Mouse (Mus musculus): ENCODE data around the gene Nudt8. TPM values are rescaled to one million over a fixed set of nuclear protein-coding genes. Genes with fewer than 3 reads are reported as not detected.

Gene Nudt8
- polyA plus RNA-seq, 1 experiment from 2014 or later: 48.8 TPM

- no peak overlapping the region for H3K9ac ChIP-seq (ENCODE audit: low read depth, low read length)
- peak overlapping the region; percentile 71 for H3K4me3 ChIP-seq (ENCODE audit: low read depth, low read length)
- 79% methylated on average over 9 of the region's 9 CpGs for WGBS (ENCODE audit: insufficient replicate concordance)
Measured at GRCm38 (mm10) chr19:3999121-3999730, 1.2 kb upstream of the Nudt8 start.

GRCm38 (mm10) chr19:4000949-4001525 lies 657 bp downstream of the Nudt8 start:
- H3K4me2 ChIP-seq: peak overlapping the region; percentile 89
- H3K27me3 ChIP-seq (ENCODE audit: control insufficient read depth, insufficient read depth, low read length): no peaks in the 10 kb centered on the region
- peak overlapping the region; percentile 89 for H3K9ac ChIP-seq (ENCODE audit: low read depth, low read length)
- 17% methylated on average over 17 of the region's 17 CpGs for WGBS (ENCODE audit: insufficient replicate concordance)
- peak overlapping the region; percentile 71 for H3K4me3 ChIP-seq (ENCODE audit: low read depth, low read length)
- ATAC-seq (replicated peaks; ENCODE audit: insufficient number of reproducible peaks, low FRiP score, low TSS enrichment): no peak
- peaks cover 5% of the 10 kb centered on the region for H3K36me3 ChIP-seq (ENCODE audit: control insufficient read depth, insufficient read depth, low read length)
- peaks cover 41% of the 10 kb centered on the region for H3K4me1 ChIP-seq (ENCODE audit: control insufficient read depth, insufficient read depth, low read length)
- no peaks in the 10 kb centered on the region for H3K9me3 ChIP-seq (replicated peaks; ENCODE audit: control insufficient read depth, low read length)
- peak overlapping the region; percentile 99 for H3K27ac ChIP-seq (ENCODE audit: low read depth, low read length)

More at GRCm38 (mm10) chr19:3999121-3999730, 1.2 kb upstream of the Nudt8 start:
- ATAC-seq (replicated peaks; ENCODE audit: insufficient number of reproducible peaks, low FRiP score, low TSS enrichment): no peak
- Histone ChIP-seq H3K36me3 (ENCODE audit: control insufficient read depth, insufficient read depth, low read length) (no peaks in the 10 kb centered on the region), H3K4me1 (ENCODE audit: control insufficient read depth, insufficient read depth, low read length) (peaks cover 28% of the 10 kb centered on the region), H3K4me2 (peak overlapping the region; percentile 89), H3K9me3 (replicated peaks; ENCODE audit: control insufficient read depth, low read length) (no peaks in the 10 kb centered on the region), H3K27me3 (ENCODE audit: control insufficient read depth, insufficient read depth, low read length) (no peaks in the 10 kb centered on the region), H3K27ac (ENCODE audit: low read depth, low read length) (no peak overlapping the region; the same call in 1 of the 2 replicates)

GRCm38 (mm10) chr19:4001752-4002151 lies 1.4 kb downstream of the Nudt8 start:
- no peak overlapping the region for H3K4me3 ChIP-seq (ENCODE audit: low read depth, low read length)

DNA sequence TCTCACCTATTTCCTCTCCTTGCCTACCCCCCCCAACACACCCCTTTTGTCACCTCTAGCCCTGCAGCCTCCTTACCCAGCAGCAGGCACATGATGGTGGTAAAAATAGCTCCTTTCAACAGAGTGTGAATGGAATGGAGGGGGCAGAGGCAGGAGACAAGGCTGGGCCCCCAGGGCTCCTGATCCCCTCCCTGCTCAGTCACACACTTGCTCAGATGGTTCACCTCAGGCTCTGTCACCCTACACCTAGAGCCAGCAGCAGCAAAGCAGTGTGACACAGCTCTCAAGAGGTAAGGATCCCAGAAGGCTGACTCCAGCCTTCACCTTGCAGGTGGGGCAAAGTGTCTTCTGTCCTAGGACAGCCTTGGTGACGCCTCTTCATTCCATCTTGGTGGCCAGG lies 2.7 kb downstream of the Nudt8 start, which contains the start of gene Doc2g:
Gene Doc2g, plus strand, starts transcription at position 202 of the 400 bp plus-strand sequence.
- H3K9ac ChIP-seq (ENCODE audit: low read depth, low read length): peak within 1 kb of the TSS; percentile 58
- H3K4me3 ChIP-seq (ENCODE audit: low read depth, low read length): peak within 1 kb of the TSS; percentile 19
- ATAC-seq (replicated peaks; ENCODE audit: insufficient number of reproducible peaks, low FRiP score, low TSS enrichment): peak; percentile 23; the same call in 1 of the 2 replicates
- peaks cover 22% of the 10 kb centered on the region for H3K36me3 ChIP-seq (ENCODE audit: control insufficient read depth, insufficient read depth, low read length)
- 53% methylated on average over 1 of the region's 1 CpGs for WGBS (ENCODE audit: insufficient replicate concordance)
- H3K4me2 ChIP-seq: peak within 1 kb of the TSS; percentile 55
- H3K9me3 ChIP-seq (replicated peaks; ENCODE audit: control insufficient read depth, low read length): no peaks in the 10 kb centered on the region
- no peaks in the 10 kb centered on the region for H3K27me3 ChIP-seq (ENCODE audit: control insufficient read depth, insufficient read depth, low read length)
- H3K4me1 ChIP-seq (ENCODE audit: control insufficient read depth, insufficient read depth, low read length): peaks cover 42% of the 10 kb centered on the region
- peak within 1 kb of the TSS; percentile 88 for H3K27ac ChIP-seq (ENCODE audit: low read depth, low read length)

More at GRCm38 (mm10) chr19:4001752-4002151, 1.4 kb downstream of the Nudt8 start:
- no peak for ATAC-seq (replicated peaks; ENCODE audit: insufficient number of reproducible peaks, low FRiP score, low TSS enrichment)
- Histone ChIP-seq H3K4me1 (ENCODE audit: control insufficient read depth, insufficient read depth, low read length) (peaks cover 42% of the 10 kb centered on the region), H3K27me3 (ENCODE audit: control insufficient read depth, insufficient read depth, low read length) (no peaks in the 10 kb centered on the region), H3K9me3 (replicated peaks; ENCODE audit: control insufficient read depth, low read length) (no peaks in the 10 kb centered on the region), H3K27ac (ENCODE audit: low read depth, low read length) (peak overlapping the region; percentile 88; the same call in 1 of the 2 replicates), H3K9ac (ENCODE audit: low read depth, low read length) (peak overlapping the region; percentile 52; the same call in 1 of the 2 replicates), H3K36me3 (ENCODE audit: control insufficient read depth, insufficient read depth, low read length) (peaks cover 12% of the 10 kb centered on the region), H3K4me2 (no peak overlapping the region; the same call in 1 of the 2 replicates)
- WGBS (ENCODE audit: insufficient replicate concordance): 69% methylated on average over 5 of the region's 5 CpGs

DNA sequence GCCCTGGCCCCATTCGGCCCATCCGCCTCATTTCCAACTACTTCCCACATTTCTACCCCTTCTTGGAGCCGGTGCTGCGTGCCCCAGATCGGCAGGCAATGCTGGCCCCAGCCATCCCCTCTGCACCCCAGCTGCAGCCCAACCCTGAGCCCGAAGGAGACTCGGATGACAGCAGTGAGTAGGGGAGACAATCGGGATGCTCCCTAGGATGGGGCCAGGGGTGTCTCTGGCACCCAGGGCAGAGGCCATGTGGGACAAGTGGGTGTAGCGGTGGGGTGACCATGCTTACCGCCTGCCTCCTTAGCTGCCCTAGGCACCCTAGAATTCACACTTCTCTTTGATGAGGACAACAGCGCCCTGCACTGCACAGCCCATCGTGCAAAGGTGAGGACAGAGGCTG lies 3.3 kb downstream of the Nudt8 start:
- Histone ChIP-seq H3K4me1 (ENCODE audit: control insufficient read depth, insufficient read depth, low read length) (peaks cover 42% of the 10 kb centered on the region), H3K36me3 (ENCODE audit: control insufficient read depth, insufficient read depth, low read length) (peaks cover 24% of the 10 kb centered on the region), H3K27ac (ENCODE audit: low read depth, low read length) (peak overlapping the region; percentile 88), H3K27me3 (ENCODE audit: control insufficient read depth, insufficient read depth, low read length) (no peaks in the 10 kb centered on the region), H3K4me3 (ENCODE audit: low read depth, low read length) (peak overlapping the region; percentile 19), H3K9ac (ENCODE audit: low read depth, low read length) (peak overlapping the region; percentile 58; the same call in 1 of the 2 replicates), H3K9me3 (replicated peaks; ENCODE audit: control insufficient read depth, low read length) (no peaks in the 10 kb centered on the region), H3K4me2 (peak overlapping the region; percentile 55)
- no peak for ATAC-seq (replicated peaks; ENCODE audit: insufficient number of reproducible peaks, low FRiP score, low TSS enrichment)
- 73% methylated on average over 12 of the region's 12 CpGs for WGBS (ENCODE audit: insufficient replicate concordance)

DNA sequence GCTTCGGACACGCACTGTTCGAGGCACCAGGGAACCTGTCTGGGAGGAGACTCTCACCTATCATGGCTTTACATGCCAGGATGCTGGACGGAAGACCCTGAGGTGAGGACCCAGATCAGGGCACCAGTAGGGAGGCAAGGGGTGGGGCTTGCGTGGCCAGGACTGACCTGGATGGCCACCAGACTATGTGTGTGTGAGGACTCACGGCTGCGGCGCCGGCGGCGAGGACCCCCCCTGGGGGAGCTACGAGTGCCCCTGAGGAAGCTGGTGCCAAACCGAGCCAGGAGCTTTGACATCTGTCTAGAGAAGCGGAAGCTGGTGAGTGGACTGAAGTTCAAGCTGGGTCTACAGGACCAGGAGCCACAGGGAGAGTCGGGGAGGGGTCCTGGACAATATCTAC lies 4.0 kb downstream of the Nudt8 start:
- Histone ChIP-seq H3K36me3 (ENCODE audit: control insufficient read depth, insufficient read depth, low read length) (peaks cover 26% of the 10 kb centered on the region), H3K27me3 (ENCODE audit: control insufficient read depth, insufficient read depth, low read length) (no peaks in the 10 kb centered on the region), H3K9ac (ENCODE audit: low read depth, low read length) (peak overlapping the region; percentile 17; the same call in 1 of the 2 replicates), H3K27ac (ENCODE audit: low read depth, low read length) (no peak overlapping the region), H3K4me3 (ENCODE audit: low read depth, low read length) (no peak overlapping the region), H3K4me1 (ENCODE audit: control insufficient read depth, insufficient read depth, low read length) (peaks cover 42% of the 10 kb centered on the region), H3K4me2 (peak overlapping the region; percentile 55), H3K9me3 (replicated peaks; ENCODE audit: control insufficient read depth, low read length) (no peaks in the 10 kb centered on the region)
- no peak for ATAC-seq (replicated peaks; ENCODE audit: insufficient number of reproducible peaks, low FRiP score, low TSS enrichment)
- WGBS (ENCODE audit: insufficient replicate concordance): 80% methylated on average over 15 of the region's 15 CpGs

DNA sequence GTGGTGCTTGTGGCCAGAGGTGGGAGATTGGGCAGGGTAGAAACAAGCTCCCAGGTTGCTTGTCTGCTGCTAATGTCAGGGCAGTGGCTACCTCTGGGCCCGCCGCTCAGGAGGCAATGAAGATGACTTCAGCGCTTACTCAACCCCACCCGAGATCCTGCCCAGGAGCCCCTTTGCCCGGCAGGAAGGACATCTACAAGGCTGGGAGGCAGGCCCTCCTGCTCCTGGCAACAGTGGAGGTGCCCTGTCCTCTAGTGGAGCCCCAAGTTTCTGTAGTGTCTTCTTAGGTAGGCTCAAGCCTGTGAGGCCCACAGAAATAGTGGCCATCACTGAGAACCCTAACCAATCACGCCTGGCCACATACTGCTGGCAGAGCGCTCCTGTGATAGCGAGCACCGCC lies 4.7 kb downstream of the Nudt8 start:
- peaks cover 29% of the 10 kb centered on the region for H3K36me3 ChIP-seq (ENCODE audit: control insufficient read depth, insufficient read depth, low read length)
- H3K27me3 ChIP-seq (ENCODE audit: control insufficient read depth, insufficient read depth, low read length): no peaks in the 10 kb centered on the region
- no peak overlapping the region for H3K9ac ChIP-seq (ENCODE audit: low read depth, low read length)
- no peak overlapping the region for H3K4me3 ChIP-seq (ENCODE audit: low read depth, low read length)
- ATAC-seq (replicated peaks; ENCODE audit: insufficient number of reproducible peaks, low FRiP score, low TSS enrichment): no peak
- peak overlapping the region; percentile 35; the same call in 1 of the 2 replicates for H3K27ac ChIP-seq (ENCODE audit: low read depth, low read length)
- 88% methylated on average over 9 of the region's 9 CpGs for WGBS (ENCODE audit: insufficient replicate concordance)
- no peaks in the 10 kb centered on the region for H3K9me3 ChIP-seq (replicated peaks; ENCODE audit: control insufficient read depth, low read length)
- H3K4me2 ChIP-seq: 0 out of 2 replicates have a peak overlapping the region, but pooled peaks have one; percentile 5
- peaks cover 39% of the 10 kb centered on the region for H3K4me1 ChIP-seq (ENCODE audit: control insufficient read depth, insufficient read depth, low read length)

GRCm38 (mm10) chr19:4005971-4006370 lies 5.6 kb downstream of the Nudt8 start:
- 97% methylated on average over 8 of the region's 8 CpGs for WGBS (ENCODE audit: insufficient replicate concordance)
- Histone ChIP-seq H3K4me2 (no peak overlapping the region), H3K27me3 (ENCODE audit: control insufficient read depth, insufficient read depth, low read length) (no peaks in the 10 kb centered on the region), H3K4me3 (ENCODE audit: low read depth, low read length) (no peak overlapping the region), H3K9me3 (replicated peaks; ENCODE audit: control insufficient read depth, low read length) (no peaks in the 10 kb centered on the region), H3K4me1 (ENCODE audit: control insufficient read depth, insufficient read depth, low read length) (peaks cover 39% of the 10 kb centered on the region), H3K9ac (ENCODE audit: low read depth, low read length) (no peak overlapping the region), H3K27ac (ENCODE audit: low read depth, low read length) (no peak overlapping the region), H3K36me3 (ENCODE audit: control insufficient read depth, insufficient read depth, low read length) (peaks cover 29% of the 10 kb centered on the region)
- ATAC-seq (replicated peaks; ENCODE audit: insufficient number of reproducible peaks, low FRiP score, low TSS enrichment): no peak
